Mouse (Mus musculus) embryonic fibroblast, embryonic 13.5 days (primary cell): ENCODE data around the gene Pbld2.

Experiments
- CTCF ChIP-seq: IDR thresholded peaks from 2 replicates; pipeline ENCODE4 v1.5.1; 2011; ENCODE audit warnings: mild to moderate bottlenecking, control low read depth, low read length, moderate library complexity, borderline replicate concordance; ENCODE audit not compliant: insufficient read depth
- POLR2A ChIP-seq: IDR thresholded peaks from 2 replicates; pipeline ENCODE4 v1.6.1; 2011; ENCODE audit warnings: low read depth, mild to moderate bottlenecking, control low read depth, low read length, moderate library complexity

GRCm38 (mm10) chr10:63021702-63022101 lies 2.4 kb upstream of the Pbld2 start:
- TF ChIP-seq POLR2A (peak; percentile 30; the same call in 1 of the 2 replicates), CTCF (no peak)
